Mouse (Mus musculus) ovary, postnatal 14 days (tissue): Measurements from ENCODE around the gene Rxrb.

Source experiments
- DNase-seq: peaks from one replicate; pipeline ENCODE4 v3.0.0; 2022; ENCODE audit warnings: low spot score

Rxrb gene

GRCm38 (mm10) chr17:34025756-34026151, 5.9 kb upstream of the Rxrb start:
- no peak for DNase-seq

GRCm38 (mm10) chr17:34026221-34026620, 5.4 kb upstream of the Rxrb start:
- no peak for DNase-seq

- DNase-seq, result no peak
These were observed 4.5 kb upstream of the Rxrb start for GRCm38 (mm10) chr17:34026917-34027655.

GRCm38 (mm10) chr17:34027656-34028223, 3.9 kb upstream of the Rxrb start, which contains the start of gene H2-Ke6:
Gene H2-Ke6 (minus strand): TSS chr17:34028060.
- peak; percentile 82 for DNase-seq

GRCm38 (mm10) chr17:34028501-34029149, 3.0 kb upstream of the Rxrb start:
- no peak for DNase-seq

GRCm38 (mm10) chr17:34029150-34029889, 2.3 kb upstream of the Rxrb start:
- no peak for DNase-seq

DNA sequence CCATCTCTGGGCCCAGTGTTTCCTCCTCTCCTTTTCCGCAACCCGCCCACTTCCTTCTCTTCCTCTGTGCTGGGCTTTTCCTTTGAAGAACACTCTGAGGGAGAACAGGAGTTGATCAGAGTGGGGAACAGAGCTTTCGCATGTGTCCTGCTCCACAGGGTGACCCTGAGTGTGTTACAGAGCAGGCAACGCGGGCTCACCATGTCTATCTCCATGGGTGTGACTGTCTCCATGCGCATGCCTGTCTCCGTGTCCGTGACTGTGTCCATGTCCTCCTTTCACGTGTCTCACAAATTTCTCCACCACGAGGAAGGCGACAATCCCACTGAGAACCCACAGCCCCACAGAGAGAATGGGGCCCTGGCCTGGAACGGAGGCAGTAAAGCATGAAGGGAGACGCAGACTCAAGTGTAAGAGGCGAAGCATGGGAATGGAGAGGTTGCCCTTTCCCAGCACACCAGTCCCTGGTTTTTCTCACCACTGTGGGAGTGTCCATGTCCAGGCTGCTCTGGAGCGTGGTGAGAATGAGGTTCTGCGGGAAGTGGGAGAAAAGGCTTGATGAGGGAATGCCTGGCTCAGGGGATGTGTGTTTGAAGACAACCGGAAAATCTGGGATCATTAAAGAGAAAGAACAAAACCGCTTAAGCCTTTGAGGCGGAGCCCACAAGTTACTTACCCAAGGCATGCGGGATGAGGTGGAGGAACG, 1.6 kb upstream of the Rxrb start:
- DNase-seq, result no peak

DNA sequence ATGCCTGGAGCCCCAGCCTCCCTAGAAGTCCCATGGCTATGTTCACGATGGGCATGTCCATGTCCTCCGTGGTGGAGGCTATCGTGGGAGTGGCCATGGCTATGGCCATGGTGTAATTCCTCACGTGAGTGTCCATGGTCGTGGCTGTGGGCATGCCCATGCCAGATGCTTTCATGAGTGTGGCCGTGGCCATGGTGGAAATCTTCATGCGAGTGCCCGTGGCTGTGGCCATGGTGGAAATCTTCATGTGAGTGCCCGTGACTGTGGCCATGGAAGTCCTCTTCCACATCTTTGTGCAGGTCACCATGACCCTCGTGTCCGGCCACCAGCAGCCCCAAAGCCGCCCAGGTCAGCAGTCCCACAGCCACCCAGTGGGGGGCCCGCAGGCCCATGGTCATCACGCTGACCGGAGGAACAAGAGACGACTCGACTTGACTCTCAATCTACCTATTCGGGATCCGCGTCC, 718 bp upstream of the Rxrb start:
- no peak for DNase-seq

GRCm38 (mm10) chr17:34032174-34032632, 591 bp downstream of the Rxrb start:
- no peak for DNase-seq

DNA sequence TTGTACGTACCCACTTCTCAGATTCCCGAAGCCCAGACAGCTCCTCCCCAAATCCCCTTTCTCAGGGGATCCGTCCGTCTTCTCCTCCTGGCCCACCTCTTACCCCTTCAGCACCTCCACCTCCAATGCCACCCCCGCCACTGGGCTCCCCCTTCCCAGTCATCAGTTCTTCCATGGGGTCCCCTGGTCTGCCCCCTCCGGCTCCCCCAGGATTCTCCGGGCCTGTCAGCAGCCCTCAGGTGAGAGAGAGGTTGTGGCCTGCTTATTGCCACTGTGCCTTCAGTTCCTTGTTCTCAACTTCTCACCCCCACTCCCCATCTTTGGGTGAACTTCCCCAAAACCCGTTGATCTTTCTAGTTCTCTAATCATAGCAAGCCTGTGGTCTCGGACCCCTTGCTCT, 1.2 kb downstream of the Rxrb start:
- DNase-seq, result no peak

- no peak for DNase-seq
These were observed 1.8 kb downstream of the Rxrb start for GRCm38 (mm10) chr17:34033441-34033840.

GRCm38 (mm10) chr17:34034064-34034463, 2.5 kb downstream of the Rxrb start:
- no peak for DNase-seq

DNA sequence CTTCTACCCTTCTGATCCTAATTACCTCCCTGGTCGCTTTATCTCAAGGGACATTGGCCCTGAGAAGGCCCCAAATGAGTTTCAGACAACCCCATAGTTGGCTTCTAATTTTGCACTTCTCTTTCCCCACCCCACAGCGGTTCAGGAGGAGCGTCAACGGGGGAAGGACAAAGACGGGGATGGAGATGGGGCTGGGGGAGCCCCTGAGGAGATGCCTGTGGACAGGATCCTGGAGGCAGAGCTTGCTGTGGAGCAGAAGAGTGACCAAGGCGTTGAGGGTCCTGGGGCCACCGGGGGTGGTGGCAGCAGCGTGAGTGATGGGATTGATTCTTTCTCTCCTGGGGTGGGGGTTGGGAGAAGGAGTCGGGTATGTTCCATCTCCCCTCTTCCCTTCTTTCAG, 3.9 kb downstream of the Rxrb start:
- no peak for DNase-seq

GRCm38 (mm10) chr17:34036647-34037046, 5.0 kb downstream of the Rxrb start:
- DNase-seq, result no peak

DNA sequence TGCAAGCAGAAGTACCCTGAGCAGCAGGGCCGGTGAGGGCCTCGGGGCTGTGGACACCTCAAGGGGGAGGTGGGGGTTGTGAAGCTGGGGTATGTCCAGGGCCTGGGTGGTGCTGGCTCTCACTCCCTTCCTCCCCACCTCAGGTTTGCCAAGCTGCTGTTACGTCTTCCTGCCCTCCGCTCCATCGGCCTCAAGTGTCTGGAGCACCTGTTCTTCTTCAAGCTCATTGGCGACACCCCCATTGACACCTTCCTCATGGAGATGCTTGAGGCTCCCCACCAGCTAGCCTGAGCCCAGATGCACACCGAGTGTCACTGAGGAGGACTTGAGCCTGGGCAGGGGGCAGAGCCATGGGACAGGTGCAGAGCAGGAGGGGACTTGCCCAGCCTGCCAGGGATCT, 5.6 kb downstream of the Rxrb start:
- no peak for DNase-seq

DNA sequence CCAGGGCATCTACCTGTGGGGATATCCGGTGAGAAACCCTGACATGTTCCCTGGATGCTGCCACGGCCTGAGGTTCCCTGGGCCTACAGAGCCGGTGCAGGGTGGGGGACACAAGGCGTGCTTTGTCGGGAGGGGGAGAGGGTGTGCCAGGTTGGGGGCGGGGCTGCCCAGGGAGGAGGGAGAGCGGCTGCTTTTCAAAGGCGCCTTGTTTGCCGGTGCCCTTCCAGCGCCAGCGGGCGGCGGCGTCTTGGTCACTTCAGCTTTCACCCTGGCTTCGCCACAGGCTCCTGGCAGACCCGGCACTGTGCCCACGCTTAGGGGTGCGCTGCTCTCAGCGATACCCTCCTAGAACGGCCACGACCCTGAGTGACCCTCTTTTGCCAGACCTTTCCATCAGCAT, 6.8 kb downstream of the Rxrb start:
- no peak for DNase-seq

- DNase-seq, result no peak
These were observed 7.4 kb downstream of the Rxrb start, which contains the start of gene Col11a2 for GRCm38 (mm10) chr17:34038878-34039561. Gene Col11a2 (plus strand): TSS chr17:34039437.

GRCm38 (mm10) chr17:34039562-34040450, 8.2 kb downstream of the Rxrb start:
- no peak for DNase-seq

DNA sequence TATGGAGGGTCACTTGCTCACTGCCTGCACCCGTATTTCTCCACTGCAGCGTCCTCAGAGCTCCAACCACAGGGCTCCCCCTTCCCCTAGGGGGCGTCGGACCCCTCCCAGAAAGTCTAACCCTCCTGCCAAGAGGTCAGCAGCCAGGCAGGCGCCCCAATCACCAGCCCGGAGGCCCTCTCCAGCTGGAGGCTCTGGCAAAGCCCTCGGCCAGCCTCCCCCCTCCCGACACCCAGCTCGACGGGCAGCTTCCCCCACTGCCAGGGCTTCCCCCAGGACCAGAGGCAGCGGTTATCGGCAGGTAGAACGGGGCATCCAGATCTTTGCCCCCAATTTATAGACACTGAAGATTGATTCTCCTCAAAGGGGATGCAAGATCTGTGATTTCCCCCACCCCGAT, 14.3 kb downstream of the Rxrb start:
- no peak for DNase-seq

GRCm38 (mm10) chr17:34047404-34048050, 15.9 kb downstream of the Rxrb start:
- DNase-seq, result no peak
